Mouse (Mus musculus) activated CD4-positive, CD25-positive, alpha-beta regulatory T cell (primary cell): ENCODE results near the gene Tomm70a. TPM values are rescaled to one million over a fixed set of nuclear protein-coding genes. Genes with fewer than 3 reads are reported as not detected.

Source experiments
- polyA plus RNA-seq, 2 experiments: library from polyadenylated mRNA; unstranded; fragments of 100-300 nt; shearing (Covaris generic); gene quantifications; one replicate each; pipeline ENCODE4 v1.2.1; 2017

Tomm70a gene
- 10 to 100 TPM; 44.2 to 55.9 TPM for polyA plus RNA-seq

GRCm38 (mm10) chr16:57120913-57121815, at the start of gene Tomm70a:
Tomm70a (plus strand) TSS chr16:57121703.

DNA sequence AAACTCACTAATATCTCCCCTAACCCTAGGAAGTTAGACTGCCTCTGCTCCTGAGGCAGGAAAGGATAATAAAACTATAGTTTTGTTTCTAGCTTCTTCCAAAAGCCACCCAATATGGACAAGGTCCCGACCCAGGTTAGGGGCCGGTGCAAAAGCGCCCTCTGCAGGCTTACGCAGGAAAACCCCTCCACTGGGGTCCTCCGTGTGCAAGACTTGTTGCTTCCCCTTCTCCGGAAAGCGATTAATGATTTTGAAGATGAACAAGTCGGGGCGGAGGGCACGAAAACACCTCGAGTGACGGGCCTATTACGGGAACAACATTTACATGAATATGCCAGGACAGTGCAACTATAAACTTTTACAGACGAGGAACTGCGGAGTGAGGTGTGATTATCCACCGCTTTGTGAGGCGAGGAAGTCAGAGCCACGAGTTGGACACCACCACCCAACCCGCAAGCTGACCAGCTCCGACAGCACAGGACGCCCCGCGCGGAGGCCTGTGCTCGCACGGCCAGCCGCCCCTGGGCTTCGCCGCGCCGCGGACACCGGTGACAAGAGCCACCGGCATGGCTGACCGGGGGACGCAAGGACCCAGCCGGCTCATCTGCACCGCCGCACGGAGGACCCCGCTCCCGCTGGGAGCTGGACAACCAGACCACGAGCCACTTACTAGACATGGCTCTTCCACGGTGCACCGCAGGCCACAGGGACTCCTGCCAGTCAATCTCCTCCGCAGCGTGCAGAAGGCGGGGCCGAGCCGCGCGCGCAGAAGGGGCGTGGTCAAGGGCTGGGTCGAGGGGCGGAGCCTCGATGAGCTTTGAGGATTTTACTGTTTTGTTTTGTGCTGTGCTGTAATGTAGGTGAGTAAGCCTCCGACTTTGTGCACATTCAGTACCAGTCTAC, 45.4 kb downstream of the Tomm70a start, which contains the start of gene Nit2:
Gene Nit2, minus strand, starts transcription at position 731 of the 903 bp plus-strand sequence.

Other genes with a start within 250 kb of the Tomm70a start
- gene Tmem45a, start 235.5 kb upstream of the Tomm70a start, polyA plus RNA-seq = under 1 TPM; 0.36 to 0.44 TPM
- gene Lnp1, start 193.6 kb upstream of the Tomm70a start, polyA plus RNA-seq = not detected
- not detected for gene Tmem45a2, start 50.3 kb upstream of the Tomm70a start, polyA plus RNA-seq
- 10 to 100 TPM; 31.8 to 44.4 TPM for gene Nit2, start 45.6 kb downstream of the Tomm70a start, polyA plus RNA-seq
- gene Tbc1d23, start 109.8 kb downstream of the Tomm70a start, polyA plus RNA-seq = 10 to 100 TPM; 20.8 to 28.3 TPM
- gene Tmem30c, start 171.2 kb downstream of the Tomm70a start, polyA plus RNA-seq = under 1 TPM in 1 of 2 experiments, not detected in 1; 0.11 TPM
- gene Filip1l, start 231.4 kb downstream of the Tomm70a start, polyA plus RNA-seq = 100 to 1,000 TPM in 1 of 2 experiments, 10 to 100 TPM in 1; 16.4 to 106 TPM